Mouse (Mus musculus): ENCODE results near the gene Tcf12.

DNA sequence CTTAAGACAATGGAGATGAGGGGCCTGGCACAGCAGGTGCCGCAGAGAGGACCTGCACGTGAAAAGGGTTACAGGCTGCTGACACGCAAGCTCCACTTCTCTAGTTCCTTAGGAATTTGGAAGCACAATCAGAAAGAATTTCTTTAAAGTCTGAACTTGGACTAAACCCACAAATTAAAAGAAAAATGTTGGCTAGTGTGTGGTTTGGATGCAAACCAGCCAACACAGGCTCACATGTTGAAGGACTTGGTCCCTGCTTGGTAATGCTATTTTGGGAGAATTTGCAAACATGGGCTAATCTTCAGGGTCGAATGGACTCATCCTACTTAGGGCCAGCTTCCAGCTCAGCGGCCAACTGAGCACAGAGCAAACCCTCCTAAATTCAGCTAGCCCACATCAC lies 313.5 kb downstream of the Tcf12 start:
- TF ChIP-seq GATA1 (IDR thresholded peaks at IDR 0.05; ENCODE audit: borderline replicate concordance, low read length) = no peak
- TF ChIP-seq POLR2AphosphoS5 (IDR thresholded peaks at IDR 0.05; ENCODE audit: insufficient replicate concordance, low read depth, low read length) = no peak
- TF ChIP-seq CTCF (IDR thresholded peaks at IDR 0.05; ENCODE audit: low read depth, low read length) = no peak
- TF ChIP-seq TAL1 (conservative IDR thresholded peaks at IDR 0.05; ENCODE audit: low read depth, low read length) = no peak
- no peak for TF ChIP-seq GATA2 (IDR thresholded peaks at IDR 0.05; ENCODE audit: borderline replicate concordance, low read depth, low read length)
